Mouse (Mus musculus): Measurements from ENCODE around the gene Grb2. TPM values are rescaled to one million over a fixed set of nuclear protein-coding genes. Genes with fewer than 3 reads are reported as not detected.

Gene Grb2
- total RNA-seq, 2 experiments from 2014 or later = 113 to 120 TPM

Other genes starting within 250 kb of the Grb2 start
- gene Slc16a5, start 246.1 kb downstream of the Grb2 start, total RNA-seq (2021) = 1 to 10 TPM in 1 of 2 experiments, not detected in 1; 5.1 TPM
- 1 to 10 TPM; 1.3 to 1.7 TPM for gene Armc7, start 232.9 kb downstream of the Grb2 start, total RNA-seq (2021)
- 10 to 100 TPM; 15.2 to 17.3 TPM for gene Nt5c, start 216.7 kb downstream of the Grb2 start, total RNA-seq (2021)
- 100 to 1,000 TPM; 159 to 196 TPM for gene Jpt1, start 194.2 kb downstream of the Grb2 start, total RNA-seq (2021)
- gene Sumo2, start 172.3 kb downstream of the Grb2 start, total RNA-seq (2021) = 100 to 1,000 TPM; 165 to 189 TPM
- 10 to 100 TPM; 20.9 to 22.3 TPM for gene Nup85, start 144.2 kb downstream of the Grb2 start, total RNA-seq (2021)
- 10 to 100 TPM; 67.0 to 69.9 TPM for gene Mrps7, start 104.7 kb downstream of the Grb2 start, total RNA-seq (2021)
- gene Gga3, start 104.5 kb downstream of the Grb2 start, total RNA-seq (2021) = 10 to 100 TPM; 17.8 to 19.0 TPM
- 10 to 100 TPM; 41.0 to 46.6 TPM for gene Mif4gd, start 95.6 kb downstream of the Grb2 start, total RNA-seq (2021)
- gene Slc25a19, start 80.3 kb downstream of the Grb2 start, total RNA-seq (2021) = 10 to 100 TPM; 42.2 to 43.0 TPM
- gene Tmem94, start 56.8 kb upstream of the Grb2 start, total RNA-seq (2021) = 100 to 1,000 TPM; 103 to 111 TPM
- 10 to 100 TPM; 54.0 to 54.9 TPM for gene Caskin2, start 105.0 kb upstream of the Grb2 start, total RNA-seq (2021)
- 10 to 100 TPM in 1 of 2 experiments, 1 to 10 TPM in 1; 8.7 to 12.1 TPM for gene Tsen54, start 106.1 kb upstream of the Grb2 start, total RNA-seq (2021)
- gene Llgl2, start 115.5 kb upstream of the Grb2 start, total RNA-seq (2021) = 10 to 100 TPM; 15.0 to 18.2 TPM
- gene Myo15b, start 149.8 kb upstream of the Grb2 start, total RNA-seq (2021) = under 1 TPM; 0.07 to 0.14 TPM
- gene Smim5, start 191.4 kb upstream of the Grb2 start, total RNA-seq (2021) = 10 to 100 TPM; 19.6 to 20.4 TPM
- under 1 TPM; 0.22 to 0.48 TPM for gene Smim6, start 203.4 kb upstream of the Grb2 start, total RNA-seq (2021)
- 10 to 100 TPM; 20.6 to 23.8 TPM for gene Sap30bp, start 224.7 kb upstream of the Grb2 start, total RNA-seq (2021)
- 1 to 10 TPM; 7.1 to 8.9 TPM for gene Recql5, start 224.9 kb upstream of the Grb2 start, total RNA-seq (2021)

Measured in heart, postnatal 14 days (tissue).